Mouse (Mus musculus) spleen, postnatal 36 days (tissue): Measurements from ENCODE around the gene Uimc1.
"Not testable (repeated sequence)": the region's sequence is repeated elsewhere in the genome, so short reads cannot be mapped to it uniquely, and the experiment has no call there.

Experiments used
- DNase-seq, 2 experiments: peaks; one replicate each; pipeline ENCODE4 v3.0.0; 2022; ENCODE audit warnings: low spot score in 2 of 2, mixed read lengths in 1 of 2

Gene Uimc1

GRCm38 (mm10) chr13:55099726-55100478, at the start of gene Uimc1:
Gene Uimc1, minus strand, starts transcription at chr13:55100300.
- DNase-seq = peak; percentile 81 to 84

- no peak for DNase-seq
Measured at GRCm38 (mm10) chr13:55140271-55140670, 40.2 kb upstream of the Uimc1 start.

- peak; percentile 6 to 10 for DNase-seq
Measured at GRCm38 (mm10) chr13:55135382-55135781, 35.3 kb upstream of the Uimc1 start.

- DNase-seq = no peak
Measured at GRCm38 (mm10) chr13:55133448-55133847, 33.3 kb upstream of the Uimc1 start, which contains the start of gene Gm17617. Gene Gm17617, minus strand, starts transcription at chr13:55133548.

- DNase-seq = no peak
Measured at GRCm38 (mm10) chr13:55124903-55125302, 24.8 kb upstream of the Uimc1 start.

- no peak for DNase-seq
Measured at GRCm38 (mm10) chr13:55114375-55114774, 14.3 kb upstream of the Uimc1 start.

- DNase-seq = no peak
Measured at GRCm38 (mm10) chr13:55107694-55108093, 7.6 kb upstream of the Uimc1 start.

- DNase-seq = no peak
Measured at GRCm38 (mm10) chr13:55107116-55107515, 7.0 kb upstream of the Uimc1 start.

- no peak for DNase-seq
Measured at GRCm38 (mm10) chr13:55105953-55106691, 6.0 kb upstream of the Uimc1 start.

- DNase-seq = peak; percentile 97 to 99
Measured at GRCm38 (mm10) chr13:55105045-55105952, 5.2 kb upstream of the Uimc1 start, which contains the start of gene Zfp346. Gene Zfp346, plus strand, starts transcription at chr13:55105311.

- DNase-seq = no peak
Measured at GRCm38 (mm10) chr13:55103351-55103750, 3.3 kb upstream of the Uimc1 start.

GRCm38 (mm10) chr13:55102366-55102765, 2.3 kb upstream of the Uimc1 start:
- DNase-seq = no peak

- DNase-seq = no peak
Measured at GRCm38 (mm10) chr13:55101627-55102026, 1.5 kb upstream of the Uimc1 start.

- DNase-seq = peak; percentile 15 to 20
Measured at GRCm38 (mm10) chr13:55099066-55099725, 904 bp downstream of the Uimc1 start.

GRCm38 (mm10) chr13:55097841-55098240, 2.3 kb downstream of the Uimc1 start:
- DNase-seq = not testable (repeated sequence)

GRCm38 (mm10) chr13:55092588-55092987, 7.5 kb downstream of the Uimc1 start:
- DNase-seq = no peak

- DNase-seq = no peak
Measured at GRCm38 (mm10) chr13:55075597-55075996, 24.5 kb downstream of the Uimc1 start.

- DNase-seq = peak in 1 of 2 experiments; percentile 22
Measured at GRCm38 (mm10) chr13:55071322-55071721, 28.8 kb downstream of the Uimc1 start.

GRCm38 (mm10) chr13:55069719-55070118, 30.4 kb downstream of the Uimc1 start:
- no peak for DNase-seq

GRCm38 (mm10) chr13:55063276-55063675, 36.8 kb downstream of the Uimc1 start:
- peak; percentile 51 to 61 for DNase-seq

GRCm38 (mm10) chr13:55058042-55058441, 42.1 kb downstream of the Uimc1 start:
- no peak for DNase-seq
